Mouse (Mus musculus) forebrain, embryonic 11.5 days (tissue): Measurements from ENCODE around the gene Fhad1. TPM values are rescaled to one million over a fixed set of nuclear protein-coding genes. Genes with fewer than 3 reads are reported as not detected.

Experiments used
- ATAC-seq: fragments of 200-750 bp; cut with Nextera tagmentation; replicated peaks from 2 replicates; pipeline ENCODE4 v1.8.0; 2017; ENCODE audit warnings: moderate TSS enrichment; ENCODE audit not compliant: low FRiP score
- DNase-seq: peaks from one replicate; pipeline ENCODE4 v3.0.0-alpha.2; 2017; ENCODE audit warnings: low spot score
- H3K27ac ChIP-seq: fragments of 300-500 bp; sonication (generic); 2 replicates; pipeline ENCODE4 v1.5.1; 2014; ENCODE audit warnings: low read depth, low read length
- H3K27me3 ChIP-seq: fragments of 300-500 bp; sonication (generic); 2 replicates; pipeline ENCODE4 v1.6.1; 2014; ENCODE audit warnings: mild to moderate bottlenecking, low read length, mixed read lengths; ENCODE audit not compliant: control insufficient read depth, insufficient read depth
- H3K36me3 ChIP-seq: fragments of 300-500 bp; sonication (generic); 2 replicates; pipeline ENCODE4 v1.6.1; 2014; ENCODE audit warnings: mild to moderate bottlenecking, low read length, moderate library complexity, mixed read lengths; ENCODE audit not compliant: control insufficient read depth, insufficient read depth
- H3K4me1 ChIP-seq: fragments of 300-500 bp; sonication (generic); replicated peaks from 2 replicates; pipeline ENCODE4 v1.6.1; 2014; ENCODE audit warnings: low read length, mixed read lengths; ENCODE audit not compliant: control insufficient read depth, insufficient read depth
- H3K4me2 ChIP-seq: fragments of 300-500 bp; sonication (generic); 2 replicates; pipeline ENCODE4 v1.6.1; 2014; ENCODE audit warnings: low read depth, mild to moderate bottlenecking, low read length, moderate library complexity, mixed read lengths; ENCODE audit not compliant: severe bottlenecking
- H3K4me3 ChIP-seq: fragments of 300-500 bp; sonication (generic); 2 replicates; pipeline ENCODE4 v1.5.1; 2014; ENCODE audit warnings: low read depth, low read length
- H3K9ac ChIP-seq: fragments of 300-500 bp; sonication (generic); 2 replicates; pipeline ENCODE4 v1.6.1; 2014; ENCODE audit warnings: low read length
- H3K9me3 ChIP-seq: fragments of 300-500 bp; sonication (generic); 2 replicates; pipeline ENCODE4 v1.6.1; 2016; ENCODE audit warnings: low read length, mixed read lengths; ENCODE audit not compliant: control insufficient read depth
- WGBS: fragments of 180-500 bp; shearing (Covaris S2); extraction: QIAGEN DNeasy Blood & Tissue Kit; methylation state at CpG from one replicate; pipeline ENCODE4 v1.1.7; 2014; 5-methylcytosine and 5-hydroxymethylcytosine counted together
- polyA plus RNA-seq: library from polyadenylated mRNA; unstranded; fragments of >200 nt; fragmentation: Nextera tagmentation; extraction: Ambion mirVana; gene quantifications from 2 replicates; pipeline ENCODE4 v1.2.1, GENCODE M21; 2014

The Fhad1 gene
- polyA plus RNA-seq, 1 experiment from 2014 or later: 0.57 TPM

GRCm38 (mm10) chr4:141869436-141870215 lies 145.3 kb downstream of the Fhad1 start:
- H3K36me3 ChIP-seq: no peaks in the 10 kb centered on the region
- H3K4me1 ChIP-seq: peaks cover 3% of the 10 kb centered on the region; the same call in 1 of the 2 replicates
- ATAC-seq: no peak
- no peak overlapping the region for H3K4me2 ChIP-seq
- no peak overlapping the region for H3K27ac ChIP-seq
- H3K9ac ChIP-seq: no peak overlapping the region
- no peaks in the 10 kb centered on the region for H3K27me3 ChIP-seq
- no peaks in the 10 kb centered on the region for H3K9me3 ChIP-seq
- no peak overlapping the region for H3K4me3 ChIP-seq
- DNase-seq: no peak
- 83% methylated on average over 5 of the region's 5 CpGs for WGBS

DNA sequence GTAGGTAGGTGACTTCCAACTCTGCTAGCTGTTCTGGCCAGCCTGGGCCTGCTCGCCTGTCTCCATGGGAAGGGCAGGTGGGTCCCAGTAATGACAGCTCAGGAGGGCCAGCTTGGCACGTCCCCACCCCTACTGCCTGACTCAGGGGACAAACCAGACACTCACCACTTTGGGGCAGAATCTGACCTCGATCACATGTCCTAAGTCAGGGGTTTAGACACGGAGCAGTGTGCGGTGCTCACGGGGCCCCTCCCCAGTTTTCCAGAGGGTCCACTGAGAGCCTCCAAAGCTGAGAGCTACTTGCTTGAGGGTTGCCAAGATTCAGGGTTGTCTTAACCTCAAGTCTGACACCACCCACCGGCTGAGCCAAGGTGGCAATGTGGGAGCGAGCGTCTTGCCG lies 146.8 kb downstream of the Fhad1 start:
- Histone ChIP-seq H3K27ac (no peak overlapping the region), H3K4me3 (no peak overlapping the region), H3K9me3 (no peaks in the 10 kb centered on the region), H3K4me2 (no peak overlapping the region), H3K36me3 (no peaks in the 10 kb centered on the region), H3K27me3 (no peaks in the 10 kb centered on the region), H3K4me1 (0 out of 2 replicates have a peak, but pooled peaks cover 2% of the 10 kb centered on the region), H3K9ac (no peak overlapping the region)
- DNase-seq (no peak), ATAC-seq (no peak)
- WGBS: 84% methylated on average over 10 of the region's 10 CpGs

DNA sequence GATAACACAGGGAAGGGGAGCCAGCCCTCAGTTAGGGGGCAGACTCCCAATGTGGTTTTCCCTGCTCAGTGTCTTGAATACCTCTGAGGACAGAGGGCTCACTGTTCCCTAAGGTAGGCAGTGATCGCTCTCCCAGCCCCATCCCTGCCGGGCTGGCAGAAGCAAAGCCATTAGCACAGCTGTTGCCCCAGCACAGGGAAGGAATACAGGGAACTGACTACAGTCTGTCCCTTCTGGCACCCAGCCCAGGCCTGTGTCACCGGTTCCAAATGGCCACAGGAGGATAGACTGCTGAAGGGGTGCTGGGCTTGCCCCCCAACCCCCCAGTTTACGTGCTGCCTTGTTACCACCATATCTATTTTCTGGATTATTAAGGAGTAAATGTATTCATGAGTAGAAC lies 147.4 kb downstream of the Fhad1 start:
- H3K27ac ChIP-seq: no peak overlapping the region
- no peaks in the 10 kb centered on the region for H3K27me3 ChIP-seq
- H3K4me3 ChIP-seq: no peak overlapping the region
- H3K9ac ChIP-seq: no peak overlapping the region
- WGBS: 60% methylated on average over 4 of the region's 4 CpGs
- H3K4me1 ChIP-seq: 0 out of 2 replicates have a peak, but pooled peaks cover 2% of the 10 kb centered on the region
- H3K36me3 ChIP-seq: no peaks in the 10 kb centered on the region
- no peak overlapping the region for H3K4me2 ChIP-seq
- DNase-seq: no peak
- H3K9me3 ChIP-seq: no peaks in the 10 kb centered on the region
- no peak; the same call in 1 of the 2 replicates for ATAC-seq

DNA sequence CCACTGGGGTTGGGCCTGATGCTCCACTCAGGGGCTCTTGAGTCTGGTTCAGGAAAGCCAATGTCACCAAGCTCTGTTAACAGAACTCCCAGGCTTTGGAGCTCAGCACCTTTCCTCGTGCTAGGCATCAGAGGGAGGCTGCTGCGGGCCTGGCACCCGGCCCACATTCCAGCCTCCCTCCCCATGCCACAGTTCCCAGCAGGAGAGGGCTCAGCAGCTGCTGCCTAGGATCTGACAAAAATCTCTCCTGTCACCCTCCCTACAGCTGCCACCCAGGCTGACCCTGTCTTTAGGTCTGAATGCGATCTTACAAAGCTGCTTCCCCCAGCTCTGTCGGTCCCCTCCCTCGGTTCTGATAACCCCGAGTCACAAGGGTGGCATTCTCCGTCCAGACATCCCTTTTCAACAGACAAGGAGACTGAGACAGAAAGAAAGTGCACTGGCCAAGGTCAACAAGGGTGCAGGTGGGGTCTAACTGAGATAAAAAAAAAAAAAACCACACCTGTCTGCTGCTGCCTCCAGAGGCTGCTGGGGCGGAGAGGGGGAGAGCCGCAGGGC lies 147.9 kb downstream of the Fhad1 start:
- no peak overlapping the region for H3K4me2 ChIP-seq
- H3K27me3 ChIP-seq: no peaks in the 10 kb centered on the region
- no peak overlapping the region for H3K27ac ChIP-seq
- ATAC-seq: no peak
- 43% methylated on average over 10 of the region's 10 CpGs for whole genome bisulfite sequencing
- 0 out of 2 replicates have a peak, but pooled peaks cover 2% of the 10 kb centered on the region for H3K4me1 ChIP-seq
- H3K9me3 ChIP-seq: no peaks in the 10 kb centered on the region
- DNase-seq: no peak
- H3K4me3 ChIP-seq: no peak overlapping the region
- no peaks in the 10 kb centered on the region for H3K36me3 ChIP-seq
- no peak overlapping the region for H3K9ac ChIP-seq

DNA sequence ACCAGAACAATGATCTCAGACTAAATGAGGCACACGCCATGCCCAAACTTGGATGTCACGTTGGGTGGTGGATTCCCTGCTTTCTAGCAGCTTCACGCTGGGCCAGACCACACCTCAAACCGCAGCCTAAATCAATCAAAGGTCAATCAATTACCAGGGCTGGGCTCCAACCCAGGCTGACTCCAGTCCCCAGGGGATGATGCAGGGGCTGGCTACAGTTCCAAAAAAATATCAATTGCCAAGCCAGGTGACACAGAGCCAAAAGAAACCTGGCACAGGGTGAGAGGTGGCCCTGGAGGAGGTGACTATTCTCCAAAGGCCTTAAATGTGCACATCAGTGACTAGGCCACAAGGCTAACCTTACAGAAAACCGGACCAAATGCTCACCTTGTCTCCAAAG lies 149.3 kb downstream of the Fhad1 start:
- Histone ChIP-seq H3K27me3 (no peaks in the 10 kb centered on the region), H3K9me3 (no peaks in the 10 kb centered on the region), H3K4me1 (0 out of 2 replicates have a peak, but pooled peaks cover 2% of the 10 kb centered on the region), H3K27ac (no peak overlapping the region), H3K36me3 (no peaks in the 10 kb centered on the region), H3K4me3 (no peak overlapping the region), H3K4me2 (no peak overlapping the region), H3K9ac (no peak overlapping the region)
- no peak for ATAC-seq
- WGBS: 89% methylated on average over 5 of the region's 5 CpGs
- DNase-seq: no peak

DNA sequence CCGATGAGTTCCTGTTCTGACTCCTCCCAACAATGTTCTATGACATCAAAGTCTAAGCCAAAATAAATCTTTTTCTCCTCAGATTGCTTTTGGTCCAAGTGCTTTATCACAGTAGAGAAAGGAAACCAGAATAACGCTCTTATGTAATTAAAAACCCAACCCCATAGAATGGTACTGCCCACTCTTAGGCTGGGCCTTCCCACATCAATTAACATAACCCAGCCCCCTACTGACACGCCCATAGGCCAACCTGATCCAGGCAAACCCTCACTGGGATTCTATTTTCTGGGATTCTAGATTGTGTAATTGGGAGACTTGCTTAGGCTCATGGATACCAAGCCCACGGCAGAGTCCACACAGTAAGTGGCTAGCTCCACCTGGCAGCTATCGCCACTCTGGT lies 149.9 kb downstream of the Fhad1 start:
- H3K9me3 ChIP-seq: no peaks in the 10 kb centered on the region
- ATAC-seq (no peak), DNase-seq (no peak)
- H3K4me1 ChIP-seq: 0 out of 2 replicates have a peak, but pooled peaks cover 2% of the 10 kb centered on the region
- H3K36me3 ChIP-seq: no peaks in the 10 kb centered on the region
- H3K4me3 ChIP-seq: no peak overlapping the region
- 93% methylated on average over 5 of the region's 5 CpGs for WGBS
- H3K9ac ChIP-seq: no peak overlapping the region
- H3K27me3 ChIP-seq: no peaks in the 10 kb centered on the region
- H3K4me2 ChIP-seq: no peak overlapping the region
- H3K27ac ChIP-seq: no peak overlapping the region

DNA sequence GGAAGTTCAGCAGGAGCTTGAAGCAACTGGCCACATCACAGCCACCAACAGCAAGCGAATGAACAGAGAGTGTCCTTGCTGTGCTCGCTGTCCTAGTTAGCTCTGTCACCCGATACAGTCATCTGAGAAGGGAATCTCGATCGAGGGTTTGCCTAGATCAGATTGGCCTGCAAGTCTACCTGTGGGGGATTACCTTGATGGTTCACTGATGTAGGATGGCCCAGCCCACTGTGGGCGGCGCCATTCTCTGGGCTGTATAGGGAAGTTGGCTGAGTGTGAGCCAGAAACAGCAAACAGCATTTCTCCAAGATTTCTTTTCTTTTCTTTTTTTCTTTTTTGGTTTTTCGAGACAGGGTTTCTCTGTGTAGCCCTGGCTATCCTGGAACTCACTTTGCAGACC lies 150.4 kb downstream of the Fhad1 start:
- 96% methylated on average over 8 of the region's 8 CpGs for WGBS
- no peak for ATAC-seq
- H3K9ac ChIP-seq: no peak overlapping the region

DNA sequence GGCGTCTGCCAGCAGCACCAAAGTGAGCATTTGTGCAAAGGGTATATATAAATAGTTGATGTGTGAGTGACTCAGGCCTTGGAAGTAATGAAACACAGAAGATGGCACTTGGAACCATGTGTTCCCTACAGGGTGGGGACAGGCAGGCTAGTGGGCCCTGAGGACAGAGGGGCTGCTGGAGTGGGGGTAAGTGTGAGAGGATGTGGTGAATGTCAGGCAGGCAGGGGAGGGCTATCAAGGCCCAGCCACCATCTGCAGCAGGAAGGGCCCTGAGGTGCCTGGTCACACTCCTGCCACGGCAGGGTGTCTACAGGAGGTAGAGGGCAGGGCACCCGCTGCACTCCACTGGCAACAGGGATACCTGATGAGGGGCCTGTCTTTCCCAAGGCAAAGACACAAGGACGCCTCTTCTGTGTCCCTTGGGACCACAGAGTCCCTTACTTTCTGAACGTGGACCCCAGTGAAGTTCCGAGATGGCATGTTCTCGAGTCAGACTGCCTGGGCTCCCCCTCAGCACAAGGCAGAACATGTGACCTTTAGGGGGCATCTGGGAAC lies 151.1 kb downstream of the Fhad1 start:
- DNase-seq (no peak), ATAC-seq (no peak)
- no peaks in the 10 kb centered on the region for H3K27me3 ChIP-seq
- no peaks in the 10 kb centered on the region for H3K36me3 ChIP-seq
- H3K9ac ChIP-seq: no peak overlapping the region
- 0 out of 2 replicates have a peak, but pooled peaks cover 2% of the 10 kb centered on the region for H3K4me1 ChIP-seq
- H3K4me3 ChIP-seq: no peak overlapping the region
- H3K9me3 ChIP-seq: no peaks in the 10 kb centered on the region
- no peak overlapping the region for H3K27ac ChIP-seq
- 93% methylated on average over 7 of the region's 7 CpGs for WGBS
- no peak overlapping the region for H3K4me2 ChIP-seq

More for the DNA sequence above, 150.4 kb downstream of the Fhad1 start:
- no peak overlapping the region for H3K4me3 ChIP-seq
- H3K4me1 ChIP-seq: 0 out of 2 replicates have a peak, but pooled peaks cover 2% of the 10 kb centered on the region
- no peak for DNase-seq
- no peaks in the 10 kb centered on the region for H3K9me3 ChIP-seq
- H3K36me3 ChIP-seq: no peaks in the 10 kb centered on the region
- H3K27me3 ChIP-seq: no peaks in the 10 kb centered on the region
- no peak overlapping the region for H3K27ac ChIP-seq
- no peak overlapping the region for H3K4me2 ChIP-seq
